Mouse (Mus musculus): ENCODE results near the gene Camta2. TPM values are rescaled to one million over a fixed set of nuclear protein-coding genes. Genes with fewer than 3 reads are reported as not detected.
A peak's percentile ranks its signal among the peaks of the same experiment; 100 is the strongest.

The Camta2 gene
- polyA plus RNA-seq, 1 experiment from 2014 or later, result 16.4 TPM

DNA sequence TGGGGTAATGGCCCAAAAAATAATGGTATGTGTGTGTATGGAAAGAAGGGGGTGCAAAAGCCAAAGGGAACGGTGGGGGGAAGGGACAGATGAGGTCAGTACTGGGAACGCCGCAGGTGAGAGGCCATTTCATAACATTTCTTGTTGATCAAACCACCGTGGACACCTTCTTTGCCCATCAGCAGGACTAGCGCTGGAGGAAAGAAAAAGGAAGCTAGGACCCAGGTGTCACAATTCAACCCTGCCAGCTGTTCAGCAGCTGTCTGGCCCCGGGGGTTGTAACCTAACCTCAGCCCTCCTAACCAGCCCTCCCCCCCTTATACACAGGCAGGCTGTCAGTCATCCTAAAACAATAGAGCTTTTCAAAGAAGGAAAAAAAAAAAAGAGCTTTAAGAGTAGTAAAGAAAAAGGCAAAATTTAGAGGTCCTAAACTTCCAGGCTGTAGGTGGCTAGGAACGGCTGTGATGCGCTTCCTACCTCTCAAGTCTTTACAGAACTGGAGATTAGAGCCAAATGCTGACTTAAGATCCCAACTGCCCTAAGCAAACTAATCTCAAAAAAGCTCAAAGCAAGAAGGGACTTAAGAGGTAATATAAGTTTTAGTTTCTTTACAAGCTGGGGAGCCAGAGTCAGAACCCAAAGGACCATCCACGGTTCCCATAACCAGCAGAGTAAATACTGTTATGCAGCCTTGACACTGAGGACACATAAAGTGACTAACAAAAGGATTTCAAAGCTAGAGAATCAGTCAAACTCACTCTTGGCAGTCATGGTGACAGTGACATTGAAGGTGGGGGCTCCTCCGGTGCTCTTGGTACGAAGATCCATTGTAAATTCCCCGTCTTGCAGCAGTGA is 35.6 kb downstream of the Camta2 start:
- peak overlapping the region; percentile 75 for H3K4me2 ChIP-seq (replicated peaks)
- H3K27me3 ChIP-seq, result no peaks in the 10 kb centered on the region
- peaks cover 41% of the 10 kb centered on the region for H3K36me3 ChIP-seq
- peaks cover 64% of the 10 kb centered on the region for H3K4me1 ChIP-seq (replicated peaks)
- H3K9ac ChIP-seq (replicated peaks), result peak overlapping the region; percentile 90
- ATAC-seq, result no peak
- WGBS, result 77% methylated on average over 12 of the region's 12 CpGs
- H3K4me3 ChIP-seq (replicated peaks), result peak overlapping the region; percentile 73
- H3K9me3 ChIP-seq, result no peaks in the 10 kb centered on the region
- H3K27ac ChIP-seq, result no peak overlapping the region

DNA sequence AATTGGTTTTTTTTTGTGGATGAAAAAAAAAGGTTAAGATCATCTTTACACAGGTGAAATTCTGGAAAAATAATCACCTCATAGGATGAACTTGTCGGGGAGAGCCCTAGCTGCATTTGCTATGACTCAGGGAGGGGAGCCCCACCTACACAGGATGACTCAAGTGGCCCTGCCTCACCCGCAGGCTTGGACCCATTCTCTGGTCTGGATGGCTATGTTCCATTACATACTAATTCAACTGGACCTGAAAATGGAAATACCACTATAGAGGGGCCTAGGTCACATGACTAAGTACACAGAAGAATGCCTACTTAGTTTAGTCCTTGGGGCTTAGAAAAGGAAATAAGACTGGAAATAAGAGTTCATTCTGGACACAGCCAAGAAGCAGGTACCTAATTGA is 36.5 kb downstream of the Camta2 start:
- H3K9ac ChIP-seq (replicated peaks), result no peak overlapping the region
- H3K9me3 ChIP-seq, result no peaks in the 10 kb centered on the region
- H3K36me3 ChIP-seq, result peaks cover 41% of the 10 kb centered on the region
- H3K4me3 ChIP-seq (replicated peaks), result no peak overlapping the region
- ATAC-seq, result no peak
- H3K27me3 ChIP-seq, result no peaks in the 10 kb centered on the region
- peaks cover 59% of the 10 kb centered on the region for H3K4me1 ChIP-seq (replicated peaks)
- no peak overlapping the region for H3K4me2 ChIP-seq (replicated peaks)
- 86% methylated on average over 2 of the region's 2 CpGs for WGBS
- H3K27ac ChIP-seq, result no peak overlapping the region

DNA sequence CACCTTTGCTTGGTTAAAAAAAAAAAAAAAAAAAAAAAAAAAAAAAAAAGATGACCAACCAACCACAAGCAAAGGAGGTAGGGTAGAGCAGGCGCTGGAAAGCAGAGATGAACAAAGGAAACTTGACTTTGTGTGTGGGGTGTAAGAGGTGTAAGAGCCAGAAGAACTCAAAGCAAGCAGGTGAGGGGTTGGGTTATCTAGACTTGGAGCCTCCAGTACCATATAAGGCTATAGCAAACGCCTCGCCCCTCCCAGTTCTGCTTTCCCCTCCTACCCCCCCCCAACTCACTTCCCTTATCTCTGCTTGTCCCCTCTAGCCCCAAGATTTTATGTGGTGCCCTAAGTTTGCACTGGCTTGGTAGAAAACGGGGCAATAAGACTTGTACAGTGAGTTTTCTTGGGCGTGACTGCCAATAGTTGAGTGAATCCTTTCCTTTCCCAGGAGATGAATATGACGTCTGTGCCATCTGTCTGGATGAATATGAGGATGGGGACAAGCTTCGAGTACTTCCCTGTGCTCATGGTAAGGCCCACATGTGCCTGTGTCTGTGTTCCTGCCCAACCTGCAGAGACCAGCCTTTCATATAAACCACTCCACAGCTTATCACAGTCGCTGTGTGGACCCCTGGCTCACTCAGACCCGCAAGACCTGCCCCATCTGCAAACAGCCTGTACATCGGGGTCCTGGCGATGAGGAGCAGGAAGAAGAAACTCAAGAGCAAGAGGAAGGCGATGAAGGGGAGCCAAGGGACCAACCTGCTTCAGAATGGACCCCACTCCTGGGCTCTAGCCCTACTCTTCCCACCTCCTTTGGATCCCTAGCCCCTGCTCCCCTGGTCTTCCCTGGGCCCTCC is 37.4 kb downstream of the Camta2 start:
- no peak for ATAC-seq
- H3K4me1 ChIP-seq (replicated peaks), result peaks cover 59% of the 10 kb centered on the region

DNA sequence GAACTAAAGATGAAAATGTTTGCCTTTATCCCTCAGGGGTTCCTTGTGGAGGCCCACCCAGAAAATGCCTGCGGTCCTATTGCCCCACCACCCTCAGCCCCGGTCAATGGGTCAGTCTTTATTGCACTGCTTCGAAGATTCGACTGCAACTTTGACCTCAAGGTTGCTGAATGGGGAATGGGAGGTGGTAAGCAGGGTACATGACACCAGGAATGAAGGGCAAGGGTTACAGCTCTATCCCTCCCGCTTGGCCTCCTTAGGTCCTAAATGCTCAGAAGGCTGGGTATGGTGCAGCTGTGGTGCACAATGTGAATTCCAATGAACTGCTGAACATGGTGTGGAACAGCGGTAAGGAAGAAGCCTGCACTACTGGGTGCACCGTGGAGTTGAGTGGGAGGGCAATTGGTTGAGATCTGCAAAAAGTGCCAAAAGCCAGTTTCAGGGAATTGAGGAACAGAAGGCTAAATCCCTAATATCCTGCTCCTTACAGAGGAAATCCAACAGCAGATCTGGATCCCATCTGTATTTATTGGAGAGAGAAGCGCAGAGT is 38.6 kb downstream of the Camta2 start:
- H3K4me2 ChIP-seq (replicated peaks), result peak overlapping the region; percentile 98
- H3K4me3 ChIP-seq (replicated peaks), result peak overlapping the region; percentile 72; the same call in 1 of the 2 replicates
- no peaks in the 10 kb centered on the region for H3K27me3 ChIP-seq
- peaks cover 52% of the 10 kb centered on the region for H3K36me3 ChIP-seq
- ATAC-seq, result no peak
- peaks cover 61% of the 10 kb centered on the region for H3K4me1 ChIP-seq (replicated peaks)
- no peaks in the 10 kb centered on the region for H3K9me3 ChIP-seq
- H3K27ac ChIP-seq, result no peak overlapping the region
- 88% methylated on average over 8 of the region's 8 CpGs for WGBS
- H3K9ac ChIP-seq (replicated peaks), result no peak overlapping the region

More for the DNA sequence above, 37.4 kb downstream of the Camta2 start:
- Histone ChIP-seq H3K9me3 (no peaks in the 10 kb centered on the region), H3K4me2 (replicated peaks) (no peak overlapping the region), H3K36me3 (peaks cover 41% of the 10 kb centered on the region), H3K27me3 (no peaks in the 10 kb centered on the region), H3K4me3 (replicated peaks) (no peak overlapping the region), H3K9ac (replicated peaks) (no peak overlapping the region), H3K27ac (no peak overlapping the region)
- 84% methylated on average over 12 of the region's 12 CpGs for WGBS

DNA sequence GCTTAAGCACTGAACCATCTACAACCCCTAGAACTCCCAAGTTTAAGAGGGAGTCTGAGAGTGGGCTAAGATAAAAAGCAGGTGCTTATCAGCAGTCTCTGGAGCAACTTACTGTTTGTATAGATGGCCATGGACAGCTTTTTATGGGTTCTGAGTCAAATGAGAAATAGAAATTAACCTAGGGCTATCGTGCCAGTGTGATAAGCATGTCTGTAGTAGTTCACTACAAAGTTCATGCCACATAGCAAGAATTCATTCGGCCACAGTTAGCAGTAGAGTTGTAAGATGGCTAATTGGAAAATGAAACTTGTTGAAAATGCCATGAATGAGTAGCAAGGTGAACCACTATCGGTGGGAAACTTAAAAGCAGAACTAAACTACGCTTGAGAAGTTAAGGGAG is 39.4 kb downstream of the Camta2 start:
- ATAC-seq, result no peak
- no peak overlapping the region for H3K27ac ChIP-seq
- H3K36me3 ChIP-seq, result peaks cover 60% of the 10 kb centered on the region
- H3K9me3 ChIP-seq, result no peaks in the 10 kb centered on the region
- peak overlapping the region; percentile 72 for H3K4me3 ChIP-seq (replicated peaks)
- WGBS, result 89% methylated on average over 4 of the region's 4 CpGs
- H3K27me3 ChIP-seq, result no peaks in the 10 kb centered on the region
- peak overlapping the region; percentile 83 for H3K9ac ChIP-seq (replicated peaks)
- H3K4me1 ChIP-seq (replicated peaks), result peaks cover 61% of the 10 kb centered on the region
- peak overlapping the region; percentile 98 for H3K4me2 ChIP-seq (replicated peaks)

DNA sequence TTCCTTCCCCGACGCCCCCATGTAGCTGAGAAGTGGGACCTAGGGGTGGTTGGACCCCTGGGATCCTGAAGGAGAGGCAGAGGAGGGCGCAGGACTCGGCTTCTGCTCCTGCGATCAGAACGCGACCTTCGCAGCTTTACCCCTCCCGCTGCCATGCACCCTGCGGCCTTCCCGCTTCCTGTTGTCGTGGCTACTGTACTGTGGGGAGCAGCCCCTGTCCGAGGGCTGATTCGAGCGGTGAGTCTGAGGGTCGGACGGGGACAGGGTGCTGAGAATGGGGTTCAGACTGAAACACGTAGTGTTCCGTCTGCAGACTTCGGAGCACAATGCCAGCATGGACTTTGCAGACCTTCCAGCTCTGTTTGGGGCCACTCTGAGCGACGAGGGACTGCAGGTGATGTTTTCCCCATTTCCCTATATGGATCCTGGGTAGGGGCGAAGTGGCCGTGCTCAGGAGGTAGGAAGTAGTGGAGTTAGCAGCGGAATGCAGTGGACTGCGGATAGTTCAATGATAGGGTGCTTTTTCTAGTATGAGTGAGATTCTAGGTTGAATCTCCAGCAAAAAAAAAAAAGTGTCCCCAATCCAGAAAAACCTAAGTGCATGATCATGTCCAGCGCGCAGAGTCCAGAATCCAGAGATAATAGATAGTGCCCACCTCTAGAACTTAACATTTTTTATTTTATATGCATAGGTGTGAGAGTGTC is 40.0 kb downstream of the Camta2 start:
- Histone ChIP-seq H3K4me1 (replicated peaks) (peaks cover 56% of the 10 kb centered on the region), H3K9ac (replicated peaks) (peak overlapping the region; percentile 83), H3K36me3 (peaks cover 65% of the 10 kb centered on the region), H3K27me3 (no peaks in the 10 kb centered on the region), H3K4me3 (replicated peaks) (peak overlapping the region; percentile 72), H3K9me3 (no peaks in the 10 kb centered on the region), H3K27ac (peak overlapping the region; percentile 92), H3K4me2 (replicated peaks) (peak overlapping the region; percentile 98)
- 4% methylated on average over 28 of the region's 28 CpGs for WGBS
- peak; percentile 35 for ATAC-seq

DNA sequence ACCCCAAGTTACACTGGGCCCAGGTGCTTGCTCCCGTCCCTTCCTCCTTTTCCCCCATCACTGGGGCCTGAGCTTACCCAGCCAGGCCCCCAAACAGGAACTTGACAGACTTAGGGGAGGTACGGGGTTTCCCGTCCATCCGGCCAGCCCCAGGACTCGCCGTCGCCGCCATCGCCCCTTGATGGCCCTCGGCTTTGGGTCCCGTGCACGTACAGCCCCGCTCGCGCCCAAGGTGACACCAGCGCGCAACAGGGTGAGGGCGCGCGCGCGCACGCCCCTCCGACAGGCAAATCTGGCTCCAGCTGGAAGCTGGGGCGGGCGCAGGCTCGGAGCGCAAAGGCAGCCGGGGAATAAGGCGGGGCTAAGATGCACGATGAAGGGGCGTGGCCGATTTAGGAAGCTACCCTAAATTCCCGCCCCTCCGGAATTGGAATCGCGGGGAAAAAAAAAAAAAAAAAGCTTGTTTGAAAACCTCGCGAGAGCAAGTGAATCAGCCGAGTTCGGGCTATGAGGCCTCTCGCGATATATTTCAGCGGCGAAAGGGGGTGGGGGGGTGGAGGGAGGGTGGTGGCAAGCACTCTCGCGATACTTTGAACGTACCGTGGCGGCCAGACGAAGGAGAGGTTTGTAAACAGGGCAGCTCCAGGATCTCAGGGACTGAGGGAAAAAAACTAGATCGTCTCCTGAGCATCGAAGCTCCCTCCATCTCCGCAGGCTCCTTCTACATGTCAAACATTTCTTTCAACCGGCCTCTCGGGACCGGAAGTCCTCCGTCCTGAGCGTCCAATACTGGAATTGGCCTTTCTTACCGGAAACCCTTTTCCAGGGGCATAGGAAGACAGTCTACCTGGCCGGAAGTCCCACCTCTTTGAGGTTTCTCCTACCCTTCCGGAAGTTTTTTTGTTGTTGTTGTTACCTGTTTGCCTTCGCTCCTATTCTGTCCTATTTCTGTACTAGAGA is 40.9 kb downstream of the Camta2 start, which contains the start of the genes Rnf167 and Slc25a11:
Gene Rnf167, plus strand, starts transcription at position 545 of the 960 bp plus-strand sequence.
Gene Slc25a11, minus strand, starts transcription at position 789 of the 960 bp plus-strand sequence.
- H3K27ac ChIP-seq, result peak within 1 kb of the TSS; percentile 92

DNA sequence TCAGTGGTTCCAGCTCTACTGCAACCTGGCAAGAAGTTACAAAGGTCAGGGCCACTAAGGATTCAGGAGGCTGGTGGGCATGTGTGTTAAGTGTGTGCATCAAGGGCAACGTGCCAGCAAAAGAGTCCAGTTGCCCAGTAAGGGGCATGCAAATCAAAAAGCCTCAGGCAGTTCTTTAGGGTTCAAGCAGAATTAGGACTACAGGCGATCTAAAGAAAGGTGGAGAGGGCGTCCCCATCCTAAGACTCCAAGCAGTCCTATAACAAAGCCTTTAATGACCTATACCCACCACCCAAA is 41.7 kb downstream of the Camta2 start:
- Histone ChIP-seq H3K4me2 (replicated peaks) (peak overlapping the region; percentile 90), H3K9ac (replicated peaks) (peak overlapping the region; percentile 92), H3K9me3 (no peaks in the 10 kb centered on the region), H3K4me3 (replicated peaks) (peak overlapping the region; percentile 72), H3K36me3 (peaks cover 53% of the 10 kb centered on the region), H3K27me3 (no peaks in the 10 kb centered on the region), H3K4me1 (replicated peaks) (peaks cover 42% of the 10 kb centered on the region), H3K27ac (peak overlapping the region; percentile 92)
- peak; percentile 10; the same call in 1 of the 2 replicates for ATAC-seq
- WGBS, result 25% methylated on average over 3 of the region's 3 CpGs

More for the DNA sequence above, 40.9 kb downstream of the Camta2 start, which contains the start of the genes Rnf167 and Slc25a11:
- H3K4me1 ChIP-seq (replicated peaks), result peaks cover 47% of the 10 kb centered on the region
- H3K9me3 ChIP-seq, result no peaks in the 10 kb centered on the region
- no peaks in the 10 kb centered on the region for H3K27me3 ChIP-seq
- H3K4me2 ChIP-seq (replicated peaks), result peak within 1 kb of the TSS; percentile 98
- H3K36me3 ChIP-seq, result peaks cover 60% of the 10 kb centered on the region
- peak within 1 kb of the TSS; percentile 92 for H3K9ac ChIP-seq (replicated peaks)
- H3K4me3 ChIP-seq (replicated peaks), result peak within 1 kb of the TSS; percentile 72
- peak; percentile 88 for ATAC-seq
- under 1% methylated on average over 63 of the region's 63 CpGs for WGBS

DNA sequence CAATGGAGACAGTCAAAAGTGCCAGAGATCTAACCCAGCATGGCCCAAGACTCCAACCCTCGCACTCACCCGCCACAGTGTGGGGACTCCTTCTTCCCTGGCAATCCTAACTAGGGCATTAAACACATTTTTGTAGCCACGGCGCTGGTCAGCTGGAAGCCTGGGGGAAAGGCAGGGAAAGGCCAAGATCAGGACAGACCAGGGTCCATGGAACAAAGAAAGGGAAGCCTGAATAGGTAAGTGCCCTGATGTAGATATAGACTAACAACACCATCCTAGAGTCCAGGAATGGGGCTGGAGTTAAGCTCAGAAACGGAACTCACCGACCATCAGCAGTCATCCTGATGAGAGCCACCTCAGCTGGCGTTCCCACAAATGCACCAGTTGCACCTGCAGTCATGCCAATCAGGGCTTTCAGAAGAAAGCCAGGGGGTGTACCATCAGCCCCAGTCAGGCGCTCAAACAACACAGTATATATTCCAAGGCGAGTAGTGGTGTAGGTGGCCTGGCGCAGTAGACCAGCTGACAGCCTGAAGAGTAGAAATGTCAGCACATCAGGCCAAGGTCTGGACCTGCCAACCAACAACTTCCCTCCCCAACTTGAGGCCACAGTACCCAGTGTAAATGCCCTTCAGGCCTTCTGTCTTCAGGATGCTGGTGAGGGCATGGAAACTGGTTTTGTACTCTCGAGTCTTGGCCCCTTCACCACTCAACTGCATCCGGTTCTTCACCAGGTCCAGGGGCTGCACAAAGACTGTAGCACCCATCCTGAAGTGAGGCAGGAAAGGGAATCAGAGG is 42.2 kb downstream of the Camta2 start:
- 0 out of 2 replicates have a peak, but pooled peaks have one; percentile 1 for ATAC-seq
- peaks cover 48% of the 10 kb centered on the region for H3K36me3 ChIP-seq
- peak overlapping the region; percentile 92; the same call in 1 of the 2 replicates for H3K27ac ChIP-seq

DNA sequence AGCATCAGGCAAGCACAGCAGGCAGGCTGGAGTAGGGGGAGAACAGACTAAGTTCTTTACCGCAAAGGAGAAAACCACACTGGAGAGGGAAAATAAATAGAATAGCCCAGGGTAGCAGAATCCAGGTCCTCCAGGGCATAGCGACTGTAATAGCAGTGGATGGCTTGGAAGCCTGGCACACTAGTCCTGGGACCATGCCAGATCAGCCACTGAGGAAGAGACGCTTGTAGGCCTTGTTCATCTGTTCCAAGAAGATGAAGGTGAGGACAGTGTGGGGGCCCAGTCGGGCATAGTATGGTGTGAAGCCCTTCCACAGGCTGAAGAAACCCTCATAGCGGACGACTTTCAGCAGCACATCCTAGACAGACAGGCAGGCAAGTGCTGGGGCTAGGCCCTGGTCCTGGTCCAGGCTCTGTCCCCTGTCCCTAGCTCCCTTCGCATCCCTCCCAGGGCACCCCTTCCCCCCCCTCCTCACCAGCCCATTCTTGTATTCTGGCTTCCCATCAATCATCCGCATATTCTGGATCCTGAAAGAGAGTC is 43.3 kb downstream of the Camta2 start:
- Histone ChIP-seq H3K27ac (no peak overlapping the region), H3K9ac (replicated peaks) (no peak overlapping the region), H3K4me3 (replicated peaks) (no peak overlapping the region), H3K4me2 (replicated peaks) (no peak overlapping the region), H3K4me1 (replicated peaks) (peaks cover 37% of the 10 kb centered on the region), H3K36me3 (peaks cover 38% of the 10 kb centered on the region), H3K27me3 (no peaks in the 10 kb centered on the region), H3K9me3 (no peaks in the 10 kb centered on the region)
- no peak for ATAC-seq
- 97% methylated on average over 8 of the region's 8 CpGs for WGBS

More for the DNA sequence above, 42.2 kb downstream of the Camta2 start:
- Histone ChIP-seq H3K4me1 (replicated peaks) (peaks cover 39% of the 10 kb centered on the region), H3K4me3 (replicated peaks) (peak overlapping the region; percentile 72), H3K4me2 (replicated peaks) (peak overlapping the region; percentile 90), H3K27me3 (no peaks in the 10 kb centered on the region), H3K9me3 (no peaks in the 10 kb centered on the region), H3K9ac (replicated peaks) (peak overlapping the region; percentile 92)
- 94% methylated on average over 12 of the region's 12 CpGs for WGBS

Data from midbrain, embryonic 13.5 days (tissue).